Mouse (Mus musculus) spleen, adult 18-20 months (tissue): Measurements from ENCODE around the gene Gm20817.
"Not testable (repeated sequence)": the region's sequence is repeated elsewhere in the genome, so short reads cannot be mapped to it uniquely, and the experiment has no call there.

Experiments used
- DNase-seq, 2 experiments: peaks; one replicate each; pipeline ENCODE4 v3.0.0; 2022; ENCODE audit warnings: mixed read lengths in 2 of 2

The Gm20817 gene

DNA sequence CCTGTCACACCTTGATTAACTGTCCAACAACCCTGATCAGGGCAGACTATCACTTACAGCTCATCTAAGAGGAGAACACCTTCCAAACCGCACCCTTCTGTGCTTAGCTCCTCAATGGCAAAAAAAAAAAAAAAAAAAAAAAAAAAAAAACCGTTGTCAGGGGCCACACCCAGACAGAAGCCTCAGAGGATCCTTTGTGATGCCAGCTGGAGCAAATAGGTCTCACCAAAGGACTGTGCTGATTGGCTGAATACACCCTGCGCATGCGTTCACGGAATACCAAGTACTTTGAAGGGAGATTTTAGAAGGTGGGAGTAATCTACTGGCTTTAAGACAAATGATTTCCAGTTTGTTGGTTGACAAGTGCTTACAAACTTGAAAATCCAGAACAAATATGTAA lies at the start of gene Gm20817:
TSS of gene Gm20817 (minus strand) at position 101 of the 400 bp plus-strand sequence.
- DNase-seq: not testable (repeated sequence)
